Mouse (Mus musculus) midbrain, embryonic 12.5 days (tissue): ENCODE data around the gene Cacna2d3. TPM values are rescaled to one million over a fixed set of nuclear protein-coding genes. Genes with fewer than 3 reads are reported as not detected.

ENCODE experiments used
- ATAC-seq: fragments of 200-750 bp; cut with Nextera tagmentation; 2 replicates; pipeline ENCODE4 v1.8.0; 2017; ENCODE audit warnings: low read depth, moderate TSS enrichment, moderate library complexity; ENCODE audit not compliant: low FRiP score
- H3K27ac ChIP-seq: fragments of 300-500 bp; sonication (generic); replicated peaks from 2 replicates; pipeline ENCODE4 v1.5.1; 2016; ENCODE audit warnings: mild to moderate bottlenecking
- H3K27me3 ChIP-seq: fragments of 300-500 bp; sonication (generic); 2 replicates; pipeline ENCODE4 v1.6.1; 2016; ENCODE audit warnings: mild to moderate bottlenecking
- H3K36me3 ChIP-seq: fragments of 300-500 bp; sonication (generic); 2 replicates; pipeline ENCODE4 v1.6.1; 2016
- H3K4me1 ChIP-seq: fragments of 300-500 bp; sonication (generic); 2 replicates; pipeline ENCODE4 v1.6.1; 2016
- H3K4me2 ChIP-seq: fragments of 300-500 bp; sonication (generic); replicated peaks from 2 replicates; pipeline ENCODE4 v1.6.1; 2016; ENCODE audit warnings: mild to moderate bottlenecking, moderate library complexity
- H3K4me3 ChIP-seq: fragments of 300-500 bp; sonication (generic); 2 replicates; pipeline ENCODE4 v1.5.1; 2016; ENCODE audit warnings: mild to moderate bottlenecking
- H3K9ac ChIP-seq: fragments of 300-500 bp; sonication (generic); replicated peaks from 2 replicates; pipeline ENCODE4 v1.6.1; 2016; ENCODE audit warnings: mild to moderate bottlenecking, moderate library complexity
- H3K9me3 ChIP-seq: fragments of 300-500 bp; sonication (generic); 2 replicates; pipeline ENCODE4 v1.6.1; 2016; ENCODE audit warnings: mild to moderate bottlenecking
- WGBS: fragments of 180-500 bp; shearing (Covaris S2); methylation state at CpG from one replicate; pipeline ENCODE4 v1.1.7; 2016; 5-methylcytosine and 5-hydroxymethylcytosine counted together
- polyA plus RNA-seq: library from polyadenylated mRNA; unstranded; fragments of >200 nt; fragmentation: Nextera tagmentation; extraction: Ambion mirVana; gene quantifications from 2 replicates; pipeline ENCODE4 v1.2.1, GENCODE M21; 2016

Gene Cacna2d3
- polyA plus RNA-seq, 1 experiment from 2014 or later, result 23.1 TPM

GRCm38 (mm10) chr14:29278401-29278800, 443.3 kb downstream of the Cacna2d3 start:
- Histone ChIP-seq H3K4me1 (no peaks in the 10 kb centered on the region), H3K27ac (no peak overlapping the region), H3K4me3 (no peak overlapping the region), H3K4me2 (no peak overlapping the region), H3K36me3 (no peaks in the 10 kb centered on the region), H3K9ac (no peak overlapping the region), H3K27me3 (no peaks in the 10 kb centered on the region), H3K9me3 (no peaks in the 10 kb centered on the region)
- ATAC-seq, result no peak
- 89% methylated on average over 2 of the region's 2 CpGs for WGBS

- Histone ChIP-seq H3K4me2 (no peak overlapping the region), H3K9me3 (no peaks in the 10 kb centered on the region), H3K4me3 (no peak overlapping the region), H3K27me3 (no peaks in the 10 kb centered on the region), H3K27ac (no peak overlapping the region), H3K9ac (no peak overlapping the region), H3K4me1 (no peaks in the 10 kb centered on the region), H3K36me3 (no peaks in the 10 kb centered on the region)
- 61% methylated on average over 2 of the region's 2 CpGs for WGBS
- ATAC-seq, result no peak
These were observed 444.0 kb downstream of the Cacna2d3 start for GRCm38 (mm10) chr14:29277701-29278100.

DNA sequence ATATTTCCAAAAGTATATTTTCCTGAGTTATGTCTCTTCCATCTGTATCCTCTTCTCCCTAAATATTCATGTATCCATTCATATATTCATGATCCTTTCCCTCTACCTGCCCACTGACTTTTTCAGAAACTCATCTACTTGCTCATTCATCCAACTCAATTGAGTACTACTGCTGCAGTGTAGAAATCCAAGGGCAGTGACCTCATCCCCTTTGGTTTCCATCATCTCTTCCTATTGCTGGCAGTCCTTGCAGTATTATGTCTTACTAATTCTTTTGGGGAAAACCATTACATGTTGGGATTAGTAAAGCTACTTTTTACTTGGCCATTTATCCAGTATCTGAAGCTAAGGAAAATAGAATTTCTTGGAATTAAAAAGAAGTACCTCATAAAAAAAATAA, 447.8 kb downstream of the Cacna2d3 start:
- ATAC-seq, result no peak
- H3K4me1 ChIP-seq, result peaks cover 7% of the 10 kb centered on the region; the same call in 1 of the 2 replicates

GRCm38 (mm10) chr14:29270541-29270940, 451.1 kb downstream of the Cacna2d3 start:
- no peaks in the 10 kb centered on the region for H3K27me3 ChIP-seq
- no peak overlapping the region for H3K27ac ChIP-seq
- H3K4me3 ChIP-seq, result no peak overlapping the region
- H3K9ac ChIP-seq, result no peak overlapping the region
- 88% methylated on average over 5 of the region's 5 CpGs for WGBS
- no peak for ATAC-seq
- no peaks in the 10 kb centered on the region for H3K9me3 ChIP-seq
- H3K4me1 ChIP-seq, result peaks cover 7% of the 10 kb centered on the region; the same call in 1 of the 2 replicates
- no peak overlapping the region for H3K4me2 ChIP-seq
- no peaks in the 10 kb centered on the region for H3K36me3 ChIP-seq

More for the DNA sequence above, 447.8 kb downstream of the Cacna2d3 start:
- Histone ChIP-seq H3K36me3 (no peaks in the 10 kb centered on the region), H3K27me3 (no peaks in the 10 kb centered on the region), H3K27ac (no peak overlapping the region), H3K4me2 (no peak overlapping the region), H3K9ac (no peak overlapping the region), H3K4me3 (no peak overlapping the region), H3K9me3 (no peaks in the 10 kb centered on the region)

GRCm38 (mm10) chr14:29269816-29270215, 451.8 kb downstream of the Cacna2d3 start:
- Histone ChIP-seq H3K9me3 (no peaks in the 10 kb centered on the region), H3K4me1 (peaks cover 7% of the 10 kb centered on the region; the same call in 1 of the 2 replicates), H3K9ac (no peak overlapping the region), H3K4me2 (no peak overlapping the region), H3K36me3 (no peaks in the 10 kb centered on the region), H3K27ac (0 out of 2 replicates have a peak overlapping the region, but pooled peaks have one; percentile 5), H3K4me3 (no peak overlapping the region), H3K27me3 (no peaks in the 10 kb centered on the region)
- ATAC-seq, result no peak
- 35% methylated on average over 2 of the region's 2 CpGs for WGBS

- H3K4me2 ChIP-seq, result no peak overlapping the region
- WGBS, result 62% methylated on average over 5 of the region's 5 CpGs
- no peak for ATAC-seq
- no peaks in the 10 kb centered on the region for H3K9me3 ChIP-seq
- H3K27ac ChIP-seq, result no peak overlapping the region
- H3K9ac ChIP-seq, result no peak overlapping the region
- peaks cover 7% of the 10 kb centered on the region; the same call in 1 of the 2 replicates for H3K4me1 ChIP-seq
- no peak overlapping the region for H3K4me3 ChIP-seq
- no peaks in the 10 kb centered on the region for H3K36me3 ChIP-seq
- no peaks in the 10 kb centered on the region for H3K27me3 ChIP-seq
These were observed 453.1 kb downstream of the Cacna2d3 start for GRCm38 (mm10) chr14:29268609-29269008.

DNA sequence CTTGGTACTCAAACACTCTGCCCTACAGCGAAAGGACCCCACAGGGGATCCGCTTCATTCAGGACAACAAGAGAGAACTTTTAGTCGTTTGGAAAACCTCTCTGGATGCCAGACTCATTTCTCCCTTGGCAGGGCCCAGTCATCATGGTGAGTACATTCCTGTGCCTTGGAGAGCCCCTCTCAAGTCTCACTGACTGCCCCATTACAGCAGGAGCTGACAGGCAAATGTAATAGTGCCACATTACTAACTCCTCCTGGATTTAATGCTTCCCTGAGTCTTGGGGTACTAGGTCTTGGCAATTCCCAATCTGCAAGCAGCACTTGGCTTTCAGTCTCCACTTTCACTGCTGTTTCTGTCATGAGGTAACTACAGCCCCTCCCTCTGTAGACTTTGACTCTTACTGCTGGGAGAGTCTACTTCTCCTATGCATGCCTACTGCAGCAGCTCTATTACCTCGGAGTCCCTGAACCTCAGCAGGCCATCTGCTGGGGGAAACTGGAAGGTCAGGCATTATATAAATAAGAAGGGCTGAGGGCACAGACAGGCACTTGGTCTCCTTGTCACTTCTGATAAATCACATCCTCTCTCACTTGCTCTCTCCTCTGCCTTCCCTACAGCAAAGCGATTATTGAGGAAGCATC, 454.3 kb downstream of the Cacna2d3 start:
- WGBS, result 58% methylated on average over 5 of the region's 5 CpGs
- no peak overlapping the region for H3K4me3 ChIP-seq
- H3K9ac ChIP-seq, result no peak overlapping the region
- H3K36me3 ChIP-seq, result no peaks in the 10 kb centered on the region
- H3K27me3 ChIP-seq, result no peaks in the 10 kb centered on the region
- H3K9me3 ChIP-seq, result no peaks in the 10 kb centered on the region
- H3K4me1 ChIP-seq, result peaks cover 7% of the 10 kb centered on the region; the same call in 1 of the 2 replicates
- H3K4me2 ChIP-seq, result no peak overlapping the region
- no peak overlapping the region for H3K27ac ChIP-seq
- ATAC-seq, result no peak

- no peaks in the 10 kb centered on the region for H3K27me3 ChIP-seq
- WGBS, result 92% methylated on average over 1 of the region's 1 CpGs
- H3K9me3 ChIP-seq, result 0 out of 2 replicates have a peak, but pooled peaks cover 4% of the 10 kb centered on the region
- no peak overlapping the region for H3K4me2 ChIP-seq
- no peak for ATAC-seq
- H3K27ac ChIP-seq, result no peak overlapping the region
- H3K4me1 ChIP-seq, result no peaks in the 10 kb centered on the region
- H3K4me3 ChIP-seq, result no peak overlapping the region
- no peak overlapping the region for H3K9ac ChIP-seq
- no peaks in the 10 kb centered on the region for H3K36me3 ChIP-seq
These were observed 461.0 kb downstream of the Cacna2d3 start for GRCm38 (mm10) chr14:29260621-29261020.

DNA sequence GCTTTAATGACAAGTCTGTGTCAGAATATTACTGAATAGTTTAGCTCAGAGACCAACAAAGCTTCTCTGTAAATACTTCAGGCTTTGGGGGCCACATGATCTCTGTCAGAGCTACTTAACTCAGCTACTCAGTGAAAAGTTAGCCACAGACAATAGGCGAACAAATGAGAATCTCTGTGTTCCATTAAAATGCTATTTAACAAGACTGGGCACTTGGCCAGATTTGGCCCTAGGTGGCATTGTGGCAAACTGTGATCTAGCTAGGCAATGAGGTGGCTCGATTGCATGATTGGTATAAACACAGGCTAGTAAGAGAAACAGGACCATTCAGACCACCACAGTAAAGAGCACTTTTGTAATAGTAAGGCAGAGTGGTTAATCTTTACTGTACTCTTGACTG, 478.1 kb downstream of the Cacna2d3 start:
- no peaks in the 10 kb centered on the region for H3K36me3 ChIP-seq
- 66% methylated on average over 2 of the region's 2 CpGs for WGBS
- no peak overlapping the region for H3K27ac ChIP-seq
- no peak overlapping the region for H3K9ac ChIP-seq
- no peak overlapping the region for H3K4me2 ChIP-seq
- no peak for ATAC-seq
- H3K4me3 ChIP-seq, result no peak overlapping the region
- 0 out of 2 replicates have a peak, but pooled peaks cover 2% of the 10 kb centered on the region for H3K4me1 ChIP-seq
- peaks cover 14% of the 10 kb centered on the region for H3K9me3 ChIP-seq
- no peaks in the 10 kb centered on the region for H3K27me3 ChIP-seq

GRCm38 (mm10) chr14:29238446-29238845, 483.2 kb downstream of the Cacna2d3 start:
- Histone ChIP-seq H3K36me3 (no peaks in the 10 kb centered on the region), H3K4me2 (no peak overlapping the region), H3K27me3 (no peaks in the 10 kb centered on the region), H3K27ac (no peak overlapping the region), H3K9ac (no peak overlapping the region), H3K9me3 (peaks cover 2% of the 10 kb centered on the region), H3K4me3 (no peak overlapping the region), H3K4me1 (peaks cover 1% of the 10 kb centered on the region; the same call in 1 of the 2 replicates)
- WGBS, result 86% methylated on average over 3 of the region's 3 CpGs
- no peak for ATAC-seq

DNA sequence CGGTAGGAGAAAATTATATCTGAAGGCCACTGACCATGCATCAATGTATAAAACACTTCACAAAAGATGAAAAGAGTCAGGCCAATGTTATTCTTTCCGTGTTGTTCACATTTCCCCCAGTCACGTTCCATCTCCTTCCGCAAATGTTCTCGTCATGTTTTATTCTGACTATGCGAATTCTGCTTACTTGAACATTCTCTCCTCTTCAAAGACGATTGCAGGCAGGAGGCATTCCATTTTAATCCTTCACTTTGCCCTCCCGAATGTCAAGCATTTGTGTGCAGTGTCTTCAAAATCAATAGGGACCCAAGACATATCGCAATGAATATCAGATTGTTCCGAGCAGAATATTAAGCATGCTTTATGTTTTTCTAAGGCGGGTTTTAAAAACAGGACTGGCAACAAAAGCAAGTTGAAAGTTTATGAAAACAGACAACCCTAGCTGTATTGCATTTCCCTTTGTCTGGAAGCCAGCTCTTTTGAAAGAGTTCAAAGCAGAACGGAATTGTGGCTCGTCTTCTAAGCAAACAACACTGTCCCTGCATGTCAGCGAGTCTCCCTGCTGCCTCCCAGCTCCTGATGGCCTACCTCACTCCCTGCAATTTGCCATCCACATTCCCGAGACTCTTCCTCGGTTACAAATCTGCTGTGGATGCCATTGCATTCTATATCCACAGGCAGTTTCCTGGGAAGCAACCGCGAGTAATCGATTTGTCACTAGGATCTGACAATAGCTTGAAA, 492.5 kb downstream of the Cacna2d3 start:
- 17% methylated on average over 19 of the region's 19 CpGs for WGBS
- Histone ChIP-seq H3K4me3 (peak overlapping the region; percentile 17; the same call in 1 of the 2 replicates), H3K27ac (peak overlapping the region; percentile 67), H3K27me3 (peaks cover 35% of the 10 kb centered on the region), H3K4me1 (peaks cover 28% of the 10 kb centered on the region), H3K36me3 (no peaks in the 10 kb centered on the region), H3K4me2 (peak overlapping the region; percentile 41), H3K9me3 (no peaks in the 10 kb centered on the region), H3K9ac (no peak overlapping the region)
- 0 out of 2 replicates have a peak, but pooled peaks have one; percentile 52 for ATAC-seq

DNA sequence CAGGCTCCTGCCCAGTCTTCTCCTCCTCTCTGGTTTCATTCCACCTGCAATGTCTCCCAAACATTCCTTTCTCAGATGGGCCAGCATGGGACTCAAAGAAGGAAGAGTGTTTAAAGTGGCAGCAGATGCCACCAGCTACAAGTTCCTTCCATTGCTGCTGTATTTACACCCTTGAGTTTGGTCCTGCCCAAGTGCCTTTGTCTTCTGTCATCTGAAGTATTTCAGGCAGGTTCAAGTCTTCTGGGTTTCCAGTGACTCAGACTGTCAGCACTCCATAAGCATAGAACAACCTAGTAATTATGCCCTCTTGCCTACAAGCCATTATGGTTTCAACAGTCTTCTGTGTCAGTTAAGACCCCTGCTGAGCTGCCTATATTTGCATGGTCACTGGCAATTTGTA, 493.2 kb downstream of the Cacna2d3 start:
- H3K9ac ChIP-seq, result no peak overlapping the region
- peaks cover 28% of the 10 kb centered on the region for H3K4me1 ChIP-seq
- H3K4me2 ChIP-seq, result peak overlapping the region; percentile 41
- peak overlapping the region; percentile 67 for H3K27ac ChIP-seq
- ATAC-seq, result no peak
- H3K27me3 ChIP-seq, result peaks cover 35% of the 10 kb centered on the region
- H3K9me3 ChIP-seq, result no peaks in the 10 kb centered on the region
- H3K36me3 ChIP-seq, result no peaks in the 10 kb centered on the region
- no peak overlapping the region for H3K4me3 ChIP-seq
